Mouse (Mus musculus) ovary, adult 2 months (tissue): ENCODE data around the gene Rps15a. TPM values are rescaled to one million over a fixed set of nuclear protein-coding genes. Genes with fewer than 3 reads are reported as not detected.

Source experiments
- polyA plus RNA-seq: library from polyadenylated mRNA; depleted of rRNA; stranded (reverse); fragments of >200 nt; gene quantifications from 2 replicates; pipeline ENCODE4 v1.2.3, GENCODE M21; 2012; rRNA removed

The Rps15a gene
- polyA plus RNA-seq: 283 and 606 TPM in 2 replicates

DNA sequence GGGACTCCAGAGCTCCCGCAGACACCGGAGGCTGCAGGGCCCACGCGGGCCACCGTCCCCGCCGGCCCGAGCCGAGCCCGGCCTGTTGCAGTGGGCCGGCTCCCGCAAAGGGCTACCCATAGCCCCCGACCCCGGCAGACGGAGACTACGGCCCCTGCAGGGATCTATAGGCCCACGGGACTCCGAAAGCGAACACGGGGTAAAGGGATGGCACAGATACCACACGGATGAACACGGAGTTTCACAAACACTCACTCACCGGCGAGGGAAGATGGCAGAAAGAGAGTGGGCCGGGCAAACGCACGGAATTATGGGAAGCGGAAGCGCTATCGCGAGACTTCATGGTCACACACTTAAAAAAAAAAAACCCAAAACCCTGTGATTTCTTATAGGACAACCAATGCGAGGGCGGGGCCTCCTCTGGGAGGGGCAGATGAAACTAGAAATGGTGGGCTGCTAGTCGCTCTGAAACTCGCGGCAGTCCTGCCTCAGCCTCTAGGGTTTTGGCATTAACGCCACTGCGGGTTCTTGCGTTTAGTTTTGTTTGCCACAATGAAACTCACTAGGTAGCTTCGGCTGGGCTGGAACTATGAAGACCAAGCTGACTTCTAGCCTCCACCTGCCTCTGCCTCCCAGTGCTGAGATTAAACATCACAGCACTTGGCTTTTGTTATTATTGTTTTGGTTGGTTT, at the start of gene Rps15a:
TSS of gene Rps15a (minus strand) at position 312 of the 692 bp plus-strand sequence.

DNA sequence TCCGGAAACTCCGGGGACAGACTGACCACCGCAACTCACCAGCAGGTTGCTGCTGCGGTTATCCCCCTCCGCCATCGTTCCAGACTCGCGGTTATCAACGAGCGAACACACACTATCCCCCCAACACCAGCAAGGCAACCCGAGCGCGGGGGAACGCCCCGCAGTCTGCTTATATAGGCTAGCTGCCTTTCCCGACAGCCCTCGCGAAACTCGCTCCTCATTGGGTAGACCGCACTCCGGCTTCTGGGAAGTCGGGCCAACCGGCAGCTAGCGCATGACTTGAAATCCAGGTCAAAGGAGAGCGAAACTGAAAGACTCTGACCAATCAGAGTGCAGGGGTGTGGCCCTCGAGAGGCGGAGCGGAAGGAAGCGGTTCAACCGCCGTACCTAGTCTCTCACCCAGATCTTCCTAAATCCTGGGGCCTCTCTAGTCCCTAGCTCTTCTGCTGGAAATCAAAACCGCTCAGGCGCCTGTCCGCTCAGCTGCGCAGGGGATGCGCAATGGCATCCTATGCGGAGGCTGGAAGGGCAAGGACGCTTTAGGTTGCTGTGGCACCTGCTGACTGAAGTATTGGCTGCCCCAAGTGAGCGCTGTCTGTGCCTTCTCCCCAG, 13.5 kb upstream of the Rps15a start, which contains the start of gene Arl6ip1:
TSS of gene Arl6ip1 (minus strand) at position 233 of the 612 bp plus-strand sequence.

Other genes with a start within 250 kb of the Rps15a start
- gene Arl6ip1, start 13.5 kb upstream of the Rps15a start, polyA plus RNA-seq: 41.0 and 77.2 TPM in 2 replicates
- 62.0 and 85.1 TPM in 2 replicates for gene Smg1, start 127.5 kb upstream of the Rps15a start, polyA plus RNA-seq